Mouse (Mus musculus) lung, postnatal 0 days (tissue): ENCODE data around the gene Ccnb1ip1. TPM values are rescaled to one million over a fixed set of nuclear protein-coding genes. Genes with fewer than 3 reads are reported as not detected.

Experiments used
- ATAC-seq: fragments of 200-750 bp; cut with Nextera tagmentation; 2 replicates; pipeline ENCODE4 v1.8.0; 2017; ENCODE audit warnings: moderate library complexity
- DNase-seq: peaks from one replicate; pipeline ENCODE4 v3.0.0-alpha.2; 2016; ENCODE audit warnings: low spot score
- H3K27ac ChIP-seq: fragments of 300-500 bp; sonication (generic); 2 replicates; pipeline ENCODE4 v1.5.1; 2014; ENCODE audit warnings: antibody characterized with exemption, mild to moderate bottlenecking, low read length, mixed read lengths
- H3K27me3 ChIP-seq: fragments of 300-500 bp; sonication (generic); replicated peaks from 2 replicates; pipeline ENCODE4 v1.6.1; 2014; ENCODE audit warnings: low read length, mixed read lengths; ENCODE audit not compliant: insufficient read depth
- H3K36me3 ChIP-seq: fragments of 300-500 bp; sonication (generic); 2 replicates; pipeline ENCODE4 v1.6.1; 2014; ENCODE audit warnings: low read length, mixed read lengths; ENCODE audit not compliant: insufficient read depth
- H3K4me1 ChIP-seq: fragments of 300-500 bp; sonication (generic); 2 replicates; pipeline ENCODE4 v1.6.1; 2014; ENCODE audit warnings: antibody characterized with exemption, low read depth, low read length, mixed read lengths; ENCODE audit not compliant: insufficient read depth
- H3K4me2 ChIP-seq: fragments of 300-500 bp; sonication (generic); replicated peaks from 2 replicates; pipeline ENCODE4 v1.6.1; 2014; ENCODE audit warnings: low read depth, mild to moderate bottlenecking, low read length, moderate library complexity, mixed read lengths
- H3K4me3 ChIP-seq: fragments of 300-500 bp; sonication (generic); 2 replicates; pipeline ENCODE4 v1.5.1; 2014; ENCODE audit warnings: low read depth, low read length
- H3K9ac ChIP-seq: fragments of 300-500 bp; sonication (generic); replicated peaks from 2 replicates; pipeline ENCODE4 v1.6.1; 2014; ENCODE audit warnings: low read depth, mild to moderate bottlenecking
- H3K9me3 ChIP-seq: fragments of 300-500 bp; sonication (generic); 2 replicates; pipeline ENCODE4 v1.6.1; 2016; ENCODE audit warnings: low read length, mixed read lengths
- CTCF ChIP-seq: IDR thresholded peaks from 2 replicates; pipeline ENCODE4 v1.5.1; 2016; ENCODE audit warnings: antibody characterized with exemption, mild to moderate bottlenecking
- EP300 ChIP-seq: IDR thresholded peaks from 2 replicates; pipeline ENCODE4 v1.6.1; 2016; ENCODE audit warnings: antibody characterized with exemption, mild to moderate bottlenecking, control low read depth
- WGBS: fragments of 180-500 bp; shearing (Covaris S2); extraction: QIAGEN DNeasy Blood & Tissue Kit; methylation state at CpG from one replicate; pipeline ENCODE4 v1.1.7; 2014; 5-methylcytosine and 5-hydroxymethylcytosine counted together
- polyA plus RNA-seq: library from polyadenylated mRNA; unstranded; fragments of >200 nt; fragmentation: Nextera tagmentation; extraction: Ambion mirVana; gene quantifications from 2 replicates; pipeline ENCODE4 v1.2.1, GENCODE M21; 2015

Gene Ccnb1ip1
- not detected in 2 replicates for polyA plus RNA-seq

DNA sequence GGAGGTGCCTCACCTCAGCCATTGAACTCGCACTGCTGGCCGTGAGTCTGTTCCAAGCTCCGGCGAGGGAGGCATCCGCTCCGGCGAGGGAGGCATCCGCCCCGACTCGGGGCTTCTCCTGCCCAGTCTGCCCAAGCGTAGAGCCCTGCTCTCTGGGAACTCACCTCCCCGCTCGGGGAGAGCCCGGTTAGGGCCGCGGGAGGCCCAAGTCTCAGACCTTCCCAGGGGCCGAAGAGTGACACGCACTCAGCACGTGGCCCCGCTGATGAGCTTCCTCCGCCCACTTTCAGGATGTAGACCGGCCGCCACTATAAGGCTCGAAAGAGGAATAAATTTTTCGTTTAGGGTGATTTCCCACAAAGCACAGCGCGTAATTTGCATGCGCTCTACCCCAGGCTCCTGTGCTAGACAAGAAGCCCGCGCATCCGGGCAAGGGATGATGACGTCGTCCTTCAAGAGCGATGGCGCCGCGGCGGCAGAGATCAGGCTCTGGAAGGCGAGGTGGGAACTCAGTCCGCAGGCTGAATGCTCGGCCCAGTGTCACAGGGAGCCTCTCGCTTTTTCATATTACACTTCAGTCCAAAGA is at the start of gene Ccnb1ip1, which contains the start of gene Parp2:
Gene Ccnb1ip1, minus strand, starts transcription at position 246 of the 586 bp plus-strand sequence.
Gene Parp2, plus strand, starts transcription at position 355 of the 586 bp plus-strand sequence.
- Histone ChIP-seq H3K27ac (peak within 1 kb of the TSS; percentile 89), H3K9me3 (no peaks in the 10 kb centered on the region), H3K4me2 (peak within 1 kb of the TSS; percentile 64), H3K27me3 (no peaks in the 10 kb centered on the region), H3K4me1 (no peaks in the 10 kb centered on the region), H3K4me3 (peak within 1 kb of the TSS; percentile 61), H3K9ac (peak within 1 kb of the TSS; percentile 58), H3K36me3 (0 out of 2 replicates have a peak, but pooled peaks cover 3% of the 10 kb centered on the region)
- 1% methylated on average over 42 of the region's 42 CpGs for WGBS
- peak; percentile 99 for ATAC-seq
- DNase-seq = peak; percentile 98
- TF ChIP-seq CTCF = no peak
- peak; percentile 9 for TF ChIP-seq EP300

DNA sequence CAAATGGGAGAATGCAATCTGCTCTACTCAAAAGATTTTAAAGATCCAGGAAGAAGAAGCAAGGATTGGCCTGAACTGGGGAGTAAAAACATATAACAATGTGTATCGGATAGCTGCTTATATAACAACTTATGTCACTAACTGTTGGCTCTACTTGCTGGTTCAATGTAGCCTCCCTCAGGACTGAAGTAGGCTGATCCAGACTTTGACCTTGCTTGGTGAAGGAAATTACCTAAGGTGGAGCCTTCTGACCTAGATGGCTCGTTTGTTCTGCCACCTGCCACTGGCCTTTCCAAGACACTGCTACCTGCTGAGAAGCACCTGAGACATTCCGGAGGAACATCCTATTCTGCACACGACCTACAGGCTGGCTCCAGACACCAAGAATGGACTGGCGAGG is 48.3 kb upstream of the Ccnb1ip1 start:
- H3K4me3 ChIP-seq = no peak overlapping the region
- no peak overlapping the region for H3K9ac ChIP-seq
- no peak overlapping the region for H3K27ac ChIP-seq
- no peaks in the 10 kb centered on the region for H3K4me1 ChIP-seq
- H3K9me3 ChIP-seq = no peaks in the 10 kb centered on the region
- ATAC-seq (no peak), DNase-seq (no peak)
- no peak overlapping the region for H3K4me2 ChIP-seq
- peaks cover 23% of the 10 kb centered on the region for H3K36me3 ChIP-seq
- H3K27me3 ChIP-seq = no peaks in the 10 kb centered on the region
- 76% methylated on average over 5 of the region's 5 CpGs for WGBS
- TF ChIP-seq EP300 (no peak), CTCF (no peak)

DNA sequence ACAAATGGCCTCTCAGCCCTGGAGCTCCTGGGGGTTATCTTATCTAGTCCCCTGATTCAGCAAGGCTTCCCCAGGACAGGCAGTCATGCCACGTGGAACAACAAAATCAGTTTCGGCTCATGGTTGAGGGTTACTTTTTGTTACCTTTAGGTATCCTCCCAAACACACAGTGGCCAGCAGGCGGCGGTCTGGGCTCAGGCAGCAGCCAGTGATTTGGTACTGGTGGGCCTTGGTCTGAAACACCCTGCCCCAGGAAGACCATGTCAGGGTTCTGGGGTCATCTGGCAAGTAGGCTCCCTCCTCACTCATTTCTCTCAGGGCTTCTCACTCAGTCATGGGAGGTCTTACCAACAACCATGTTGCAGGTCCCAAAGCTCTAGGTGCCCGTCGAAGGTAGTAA is 29.7 kb upstream of the Ccnb1ip1 start:
- Histone ChIP-seq H3K27me3 (no peaks in the 10 kb centered on the region), H3K9ac (no peak overlapping the region), H3K36me3 (peaks cover 7% of the 10 kb centered on the region; the same call in 1 of the 2 replicates), H3K27ac (no peak overlapping the region), H3K4me3 (no peak overlapping the region), H3K4me2 (no peak overlapping the region), H3K4me1 (no peaks in the 10 kb centered on the region), H3K9me3 (no peaks in the 10 kb centered on the region)
- TF ChIP-seq CTCF (peak; percentile 62), EP300 (no peak)
- 55% methylated on average over 6 of the region's 6 CpGs for WGBS
- no peak for ATAC-seq
- no peak for DNase-seq

DNA sequence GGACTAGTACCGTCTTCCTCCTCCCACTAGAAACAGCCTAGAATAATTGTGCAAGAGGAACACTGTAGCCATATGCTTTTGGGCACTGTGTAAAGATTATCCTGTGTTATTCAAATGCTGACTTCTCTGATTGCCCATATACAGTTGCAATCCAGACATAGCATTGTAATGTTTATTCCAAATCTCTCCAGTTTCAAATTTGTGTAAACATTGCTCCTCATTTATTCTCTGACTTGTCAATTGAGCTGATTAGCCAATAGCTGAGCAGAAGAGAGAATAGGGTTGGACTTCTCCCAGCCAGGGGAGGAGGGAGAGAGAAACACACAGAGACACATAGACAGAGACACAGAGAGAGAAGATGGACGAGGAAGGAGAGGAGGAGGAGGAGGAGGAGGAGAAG is 26.9 kb upstream of the Ccnb1ip1 start:
- H3K9ac ChIP-seq = no peak overlapping the region
- H3K9me3 ChIP-seq = no peaks in the 10 kb centered on the region
- no peaks in the 10 kb centered on the region for H3K36me3 ChIP-seq
- no peak overlapping the region for H3K4me2 ChIP-seq
- DNase-seq = peak; percentile 74
- H3K4me1 ChIP-seq = no peaks in the 10 kb centered on the region
- no peaks in the 10 kb centered on the region for H3K27me3 ChIP-seq
- TF ChIP-seq EP300 (no peak), CTCF (no peak)
- 22% methylated on average over 2 of the region's 2 CpGs for WGBS
- 0 out of 2 replicates have a peak overlapping the region, but pooled peaks have one; percentile 2 for H3K27ac ChIP-seq
- no peak overlapping the region for H3K4me3 ChIP-seq
- ATAC-seq = peak; percentile 81

DNA sequence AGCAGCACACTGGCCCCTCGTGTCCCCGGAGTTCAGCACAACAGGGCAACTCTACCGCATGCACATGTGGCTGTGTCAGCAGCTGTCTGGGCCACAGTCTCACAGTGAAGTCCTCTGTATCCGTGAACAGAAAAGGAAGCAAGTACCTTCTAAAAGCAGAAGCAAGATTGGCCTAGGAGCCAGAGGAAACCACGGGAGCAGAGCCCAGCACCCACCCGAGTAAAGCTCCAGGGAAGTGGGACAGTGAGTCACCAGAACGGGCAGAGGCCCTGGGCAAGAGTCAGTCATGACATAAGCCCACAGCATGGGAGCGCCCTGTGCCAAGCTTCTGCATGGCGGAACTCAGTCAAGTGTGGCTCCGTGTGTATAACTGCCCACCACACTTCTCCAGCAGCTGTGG is 26.4 kb upstream of the Ccnb1ip1 start:
- Histone ChIP-seq H3K9me3 (no peaks in the 10 kb centered on the region), H3K4me2 (no peak overlapping the region), H3K4me1 (no peaks in the 10 kb centered on the region), H3K27ac (peak overlapping the region; percentile 2; the same call in 1 of the 2 replicates), H3K36me3 (no peaks in the 10 kb centered on the region), H3K27me3 (no peaks in the 10 kb centered on the region), H3K4me3 (no peak overlapping the region), H3K9ac (no peak overlapping the region)
- ATAC-seq (peak; percentile 78), DNase-seq (peak; percentile 29)
- TF ChIP-seq CTCF (no peak; the same call in 1 of the 2 replicates), EP300 (no peak)
- WGBS = 59% methylated on average over 10 of the region's 10 CpGs

DNA sequence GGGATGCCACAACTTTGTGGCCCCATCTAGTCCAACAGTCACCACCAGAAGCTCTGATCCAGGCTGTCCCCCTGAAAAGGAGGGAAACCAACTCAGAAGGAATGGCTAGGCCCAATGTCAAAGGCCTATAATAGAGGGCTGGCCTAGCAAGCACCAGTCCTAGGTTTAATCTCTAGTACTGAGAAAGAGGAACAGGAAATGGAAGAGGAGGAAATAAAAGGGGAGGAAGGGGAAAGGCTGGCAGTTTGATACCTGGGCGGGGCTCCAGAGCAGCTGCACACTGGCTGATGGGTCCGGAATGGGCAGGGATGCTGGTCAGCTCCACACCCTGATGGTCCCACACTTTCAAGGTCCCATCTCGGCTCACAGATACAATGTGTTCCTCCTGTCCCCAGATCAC is 22.3 kb upstream of the Ccnb1ip1 start:
- no peak overlapping the region for H3K4me2 ChIP-seq
- no peaks in the 10 kb centered on the region for H3K9me3 ChIP-seq
- no peak overlapping the region for H3K27ac ChIP-seq
- WGBS = 78% methylated on average over 3 of the region's 3 CpGs
- no peak overlapping the region for H3K4me3 ChIP-seq
- DNase-seq = no peak
- H3K9ac ChIP-seq = no peak overlapping the region
- no peaks in the 10 kb centered on the region for H3K36me3 ChIP-seq
- H3K4me1 ChIP-seq = no peaks in the 10 kb centered on the region
- ATAC-seq = no peak
- H3K27me3 ChIP-seq = no peaks in the 10 kb centered on the region
- TF ChIP-seq CTCF = no peak
- TF ChIP-seq EP300 = no peak
